Comparison of ENCODE assay signal across 7 mouse cellular contexts in genomic region chr1:133434756-133435112, GRCm38 (mm10). TPM values are rescaled to one million over a fixed set of nuclear protein-coding genes. Genes with fewer than 3 reads are reported as not detected.
A peak's percentile ranks its signal among the peaks of the same experiment; 100 is the strongest.
DNase-seq lines count a peak whose midpoint lies in the region; ATAC-seq and TF ChIP-seq lines count a peak whose summit lies in the region.

No protein-coding gene starts in this region.

- no peak for DNase-seq in left cerebral cortex, adult 2 months (ENCODE audit: extremely low spot score in 1 of 2, low spot score in 2 of 2)
- DNase-seq in left cerebral cortex, adult 11 months (ENCODE audit: low spot score): no peak
- peak; percentile 56 for DNase-seq in forebrain, embryonic 10.5 days (ENCODE audit: extremely low spot score, low spot score)
- DNase-seq in hindbrain, postnatal 0 days (ENCODE audit: low spot score): peak; percentile 14
- no peak for DNase-seq in T-cell, adult 2 months (ENCODE audit: low spot score)
- no peak for DNase-seq in thymus, postnatal 4 days

- no peak overlapping the region; the same call in 1 of the 2 replicates for H3K9ac ChIP-seq in hindbrain, postnatal 0 days (replicated peaks; ENCODE audit: low read length)
- peak overlapping the region; percentile 13; the same call in 1 of the 2 replicates for H3K9ac ChIP-seq in neural tube, embryonic 12.5 days

- H3K4me3 ChIP-seq in left cerebral cortex, adult 2 months: peak overlapping the region; percentile 17
- H3K4me3 ChIP-seq in forebrain, embryonic 10.5 days: peak overlapping the region; percentile 40
- H3K4me3 ChIP-seq in hindbrain, postnatal 0 days (ENCODE audit: low read length): peak overlapping the region; percentile 2
- H3K4me3 ChIP-seq in neural tube, embryonic 12.5 days: no peak overlapping the region

- H3K36me3 ChIP-seq in forebrain, embryonic 10.5 days (replicated peaks): no peaks in the 10 kb centered on the region
- no peaks in the 10 kb centered on the region for H3K36me3 ChIP-seq in hindbrain, postnatal 0 days (ENCODE audit: insufficient read depth, low read length)
- H3K36me3 ChIP-seq in neural tube, embryonic 12.5 days: no peaks in the 10 kb centered on the region

- peak overlapping the region; percentile 19; the same call in 1 of the 2 replicates for H3K27ac ChIP-seq in left cerebral cortex, adult 2 months
- peak overlapping the region; percentile 89 for H3K27ac ChIP-seq in forebrain, embryonic 10.5 days
- H3K27ac ChIP-seq in hindbrain, postnatal 0 days: 0 out of 2 replicates have a peak overlapping the region, but pooled peaks have one; percentile 34
- peak overlapping the region; percentile 26 for H3K27ac ChIP-seq in neural tube, embryonic 12.5 days

- WGBS in forebrain, embryonic 10.5 days: 11% methylated on average over 10 of the region's 10 CpGs
- WGBS in hindbrain, postnatal 0 days: 9% methylated on average over 10 of the region's 10 CpGs
- WGBS in neural tube, embryonic 12.5 days: 4% methylated on average over 10 of the region's 10 CpGs

- TF ChIP-seq CTCF in left cerebral cortex, adult 2 months (IDR thresholded peaks at IDR 0.05): no peak
- TF ChIP-seq CTCF in hindbrain, postnatal 0 days (IDR thresholded peaks at IDR 0.05; ENCODE audit: low read depth): no peak

- peaks cover 56% of the 10 kb centered on the region for H3K4me1 ChIP-seq in forebrain, embryonic 10.5 days
- H3K4me1 ChIP-seq in hindbrain, postnatal 0 days (ENCODE audit: insufficient read depth, low read length): peaks cover 5% of the 10 kb centered on the region; the same call in 1 of the 2 replicates
- H3K4me1 ChIP-seq in neural tube, embryonic 12.5 days: peaks cover 29% of the 10 kb centered on the region

- H3K9me3 ChIP-seq in forebrain, embryonic 10.5 days: peaks cover 8% of the 10 kb centered on the region
- no peaks in the 10 kb centered on the region for H3K9me3 ChIP-seq in hindbrain, postnatal 0 days (ENCODE audit: low read length)
- H3K9me3 ChIP-seq in neural tube, embryonic 12.5 days: peaks cover 5% of the 10 kb centered on the region; the same call in 1 of the 2 replicates

- no peaks in the 10 kb centered on the region for H3K27me3 ChIP-seq in forebrain, embryonic 10.5 days (ENCODE audit: poor library complexity, severe bottlenecking)
- H3K27me3 ChIP-seq in hindbrain, postnatal 0 days (ENCODE audit: insufficient read depth, low read length): no peaks in the 10 kb centered on the region
- H3K27me3 ChIP-seq in neural tube, embryonic 12.5 days (replicated peaks): no peaks in the 10 kb centered on the region

- intact Hi-C loops in left cerebral cortex, adult 2 months (cut with DNase I): no loop called here

- no peak for ATAC-seq in hindbrain, postnatal 0 days
- no peak for ATAC-seq in neural tube, embryonic 12.5 days (ENCODE audit: low FRiP score, low read depth)

- H3K4me2 ChIP-seq in hindbrain, postnatal 0 days (ENCODE audit: low read depth, low read length): peak overlapping the region; percentile 48
- H3K4me2 ChIP-seq in neural tube, embryonic 12.5 days (replicated peaks): peak overlapping the region; percentile 52

RNA-seq across cellular contexts. Expression of gene Sox13, which starts 10.6 kb away (rescaled TPM):
- 1 to 10 TPM; 8.9 to 9.3 TPM for total RNA-seq in left cerebral cortex, adult 2 months (2021)
- 12.5 and 14.1 TPM in 2 replicates for polyA plus RNA-seq in forebrain, embryonic 10.5 days (2016; fragmentation: Nextera tagmentation; extraction: Ambion mirVana)
- total RNA-seq in hindbrain, postnatal 0 days (2014; rRNA removed): 13.1 and 16.8 TPM in 2 replicates
- polyA plus RNA-seq in hindbrain, postnatal 0 days (2015; fragmentation: Nextera tagmentation; extraction: Ambion mirVana): 2.9 and 3.3 TPM in 2 replicates
- polyA plus RNA-seq in neural tube, embryonic 12.5 days (2016; fragmentation: Nextera tagmentation; extraction: Ambion mirVana): 14.2 and 14.8 TPM in 2 replicates

Comparison
In these comparisons a context has a peak if more than half of its experiments do, and no peak if none do; other contexts are left out.
1. DNase-seq: peak in forebrain, embryonic 10.5 days (single experiment) and hindbrain, postnatal 0 days (single experiment); none in left cerebral cortex, adult 2 months (0 of 2), left cerebral cortex, adult 11 months (single experiment), T-cell, adult 2 months (single experiment) and thymus, postnatal 4 days (single experiment).
2. H3K27ac ChIP-seq: peak in every context shown above with its lines; median percentile 89 in forebrain, embryonic 10.5 days; 34 in hindbrain, postnatal 0 days; 26 in neural tube, embryonic 12.5 days; 19 in left cerebral cortex, adult 2 months.